Mouse (Mus musculus) cortical plate, adult 2 months (tissue): ENCODE data around the gene Nelfe.

Experiments used
- CTCF ChIP-seq: fragments of 200-500 bp; IDR thresholded peaks from 2 replicates; pipeline ENCODE4 v1.5.1; 2011; ENCODE audit warnings: mild to moderate bottlenecking, control low read depth, low read length; ENCODE audit not compliant: insufficient read depth; ENCODE audit errors: extremely low read depth
- POLR2A ChIP-seq: fragments of 200-500 bp; IDR thresholded peaks from 2 replicates; pipeline ENCODE4 v1.6.1; 2011; ENCODE audit warnings: mild to moderate bottlenecking, low read length, control low read depth; ENCODE audit not compliant: insufficient read depth; ENCODE audit errors: extremely low read depth

DNA sequence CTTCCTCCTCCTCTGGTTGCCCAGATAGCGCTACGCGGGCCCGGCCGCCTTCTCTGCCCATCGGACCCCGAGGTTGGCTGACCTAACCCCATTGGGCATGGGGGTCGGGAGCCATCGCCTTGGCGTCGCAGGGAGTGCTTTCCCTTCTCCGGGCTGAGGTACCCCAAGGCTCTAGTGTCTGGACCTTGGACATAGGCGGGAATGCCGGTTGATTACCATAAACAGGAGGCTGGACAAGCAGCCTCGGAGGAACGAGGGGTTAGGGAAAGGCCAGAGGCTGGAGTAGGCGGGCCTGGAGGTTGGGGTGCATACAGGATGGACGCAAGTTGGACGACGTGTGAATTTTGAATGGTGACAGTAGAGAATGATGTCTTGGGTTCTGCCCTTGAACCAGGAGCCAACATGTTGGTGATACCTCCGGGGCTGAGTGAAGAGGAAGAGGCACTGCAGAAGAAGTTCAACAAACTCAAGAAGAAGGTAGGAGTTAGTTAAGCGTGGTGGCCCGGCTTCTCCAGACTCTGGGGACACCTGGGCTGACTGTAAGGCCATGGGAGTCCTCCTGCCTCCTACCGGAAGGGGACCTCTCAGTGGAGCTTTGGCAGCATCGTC lies 430 bp downstream of the Nelfe start:
- TF ChIP-seq CTCF: no peak
- TF ChIP-seq POLR2A: no peak
